Mouse (Mus musculus): Measurements from ENCODE around the gene Atg7. TPM values are rescaled to one million over a fixed set of nuclear protein-coding genes. Genes with fewer than 3 reads are reported as not detected.

Gene Atg7
- polyA plus RNA-seq, 1 experiment from 2014 or later = 25.5 TPM

GRCm38 (mm10) chr6:114895191-114895590 lies 252.3 kb downstream of the Atg7 start:
- no peak for TF ChIP-seq CTCF (IDR thresholded peaks at IDR 0.05)
- no peak for ATAC-seq
- no peak for DNase-seq (ENCODE audit: low read depth, low spot score)
- in situ Hi-C loops (cut with MboI; ENCODE audit: low pct_unique_long_range_greater_than_20kb) = no loop called here
- ChIA-PET POLR2A (no interaction called here), CTCF (interaction anchor here (1.0 to 1.5 kb wide), 3 partner anchors 25 to 171 kb away, joined by 3 to 4 read pairs (median 3); no protein-coding TSS in a partner anchor)
- H3K27me3 ChIP-seq = no peaks in the 10 kb centered on the region

DNA sequence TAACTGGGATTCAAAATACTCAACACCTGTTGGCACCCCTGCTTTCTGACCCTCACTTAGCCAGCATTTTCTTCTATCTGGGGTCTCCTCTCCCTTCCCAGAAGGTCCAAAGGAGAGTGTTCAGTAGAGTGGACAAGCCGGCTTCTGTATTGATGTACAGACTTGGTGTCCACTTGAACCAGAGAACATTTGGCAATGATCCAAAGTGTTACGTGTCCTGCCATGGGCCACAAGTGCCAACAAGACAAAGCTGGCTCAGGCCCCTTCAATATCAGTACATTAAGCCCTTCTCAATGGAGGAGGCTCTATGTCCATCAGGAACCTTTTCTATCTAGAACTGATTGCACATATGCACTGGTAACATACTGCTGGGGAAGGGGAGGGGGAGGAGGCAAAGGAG lies 253.4 kb downstream of the Atg7 start:
- in situ Hi-C loops (cut with MboI; ENCODE audit: low pct_unique_long_range_greater_than_20kb) = no loop called here
- no peak for TF ChIP-seq CTCF (IDR thresholded peaks at IDR 0.05)
- ChIA-PET CTCF (no interaction called here), POLR2A (no interaction called here)
- DNase-seq (ENCODE audit: low read depth, low spot score) = no peak
- ATAC-seq = no peak
- no peaks in the 10 kb centered on the region for H3K27me3 ChIP-seq

DNA sequence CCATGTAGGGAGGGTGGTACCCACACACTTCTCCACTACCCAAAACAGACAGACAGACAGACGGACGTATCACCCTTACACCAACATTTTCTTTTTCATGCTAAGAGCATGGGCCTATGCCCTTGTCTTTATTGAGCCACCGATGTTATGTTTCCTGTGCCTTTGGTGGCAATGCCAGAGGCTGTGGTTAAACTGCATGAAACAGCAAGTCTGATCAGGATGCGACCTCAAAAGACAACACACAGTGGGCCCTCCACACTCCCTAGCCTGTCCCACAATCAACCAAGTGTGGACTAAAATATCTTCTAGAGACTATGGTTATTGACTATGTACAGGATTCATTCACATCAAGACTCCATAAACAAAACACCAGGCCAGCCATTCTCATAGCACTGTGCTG lies 256.1 kb downstream of the Atg7 start:
- TF ChIP-seq CTCF (IDR thresholded peaks at IDR 0.05) = no peak
- in situ Hi-C loops (cut with MboI; ENCODE audit: low pct_unique_long_range_greater_than_20kb) = no loop called here
- POLR2A ChIA-PET = no interaction called here
- no peaks in the 10 kb centered on the region for H3K27me3 ChIP-seq
- DNase-seq (ENCODE audit: low read depth, low spot score) = no peak
- ATAC-seq = no peak
- CTCF ChIA-PET = no interaction called here

GRCm38 (mm10) chr6:114899652-114900051 lies 256.8 kb downstream of the Atg7 start:
- no peaks in the 10 kb centered on the region for H3K27me3 ChIP-seq
- ATAC-seq (no peak), DNase-seq (ENCODE audit: low read depth, low spot score) (no peak)
- no peak for TF ChIP-seq CTCF (IDR thresholded peaks at IDR 0.05)
- CTCF ChIA-PET = interaction anchor here (1.3 kb wide), 1 partner anchor 9 kb away, joined by 5 read pairs; no protein-coding TSS in a partner anchor
- in situ Hi-C loops (cut with MboI; ENCODE audit: low pct_unique_long_range_greater_than_20kb) = no loop called here
- POLR2A ChIA-PET = no interaction called here

- no peak for DNase-seq (ENCODE audit: low read depth, low spot score)
- ChIA-PET POLR2A (no interaction called here), CTCF (interaction anchor here (1.3 kb wide), 1 partner anchor 9 kb away, joined by 5 read pairs; no protein-coding TSS in a partner anchor)
- TF ChIP-seq CTCF (IDR thresholded peaks at IDR 0.05) = no peak
- in situ Hi-C loops (cut with MboI; ENCODE audit: low pct_unique_long_range_greater_than_20kb) = no loop called here
- ATAC-seq = no peak
- no peaks in the 10 kb centered on the region for H3K27me3 ChIP-seq
These were observed 257.3 kb downstream of the Atg7 start for GRCm38 (mm10) chr6:114900194-114900593.

GRCm38 (mm10) chr6:114901321-114901824 lies 258.5 kb downstream of the Atg7 start:
- no peak for DNase-seq (ENCODE audit: low read depth, low spot score)
- ChIA-PET CTCF (no interaction called here), POLR2A (interaction anchor here (0.6 kb wide), 1 partner anchor 93 kb away, joined by 3 read pairs; no protein-coding TSS in a partner anchor)
- no peak for TF ChIP-seq CTCF (IDR thresholded peaks at IDR 0.05)
- ATAC-seq = no peak
- no peaks in the 10 kb centered on the region for H3K27me3 ChIP-seq
- in situ Hi-C loops (cut with MboI; ENCODE audit: low pct_unique_long_range_greater_than_20kb) = no loop called here

- DNase-seq (ENCODE audit: low read depth, low spot score) = no peak
- ChIA-PET CTCF (no interaction called here), POLR2A (no interaction called here)
- no peak for TF ChIP-seq CTCF (IDR thresholded peaks at IDR 0.05)
- in situ Hi-C loops (cut with MboI; ENCODE audit: low pct_unique_long_range_greater_than_20kb) = no loop called here
- no peak for ATAC-seq
- no peaks in the 10 kb centered on the region for H3K27me3 ChIP-seq
These were observed 259.0 kb downstream of the Atg7 start for GRCm38 (mm10) chr6:114901921-114902320.

DNA sequence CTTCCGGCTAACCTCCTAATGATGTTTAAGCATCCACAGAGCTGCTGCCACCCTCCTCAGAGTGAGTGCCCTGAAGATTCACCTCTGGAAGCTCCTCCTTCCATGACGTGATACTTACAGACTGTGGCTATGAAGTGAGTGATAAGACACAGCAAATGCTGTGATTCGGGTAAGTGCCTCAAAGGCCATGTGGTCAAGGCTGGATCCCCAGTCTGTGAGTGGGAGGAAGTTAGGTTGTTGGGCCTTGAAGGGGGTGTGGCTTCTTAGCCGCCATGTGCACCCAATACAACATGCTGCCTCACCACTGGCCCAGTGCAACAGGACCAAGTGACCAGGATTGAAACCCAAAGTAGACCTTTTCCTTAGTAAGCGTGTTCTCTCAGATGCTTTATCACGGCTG lies 261.3 kb downstream of the Atg7 start:
- ATAC-seq (no peak), DNase-seq (ENCODE audit: low read depth, low spot score) (no peak)
- no peak for TF ChIP-seq CTCF (IDR thresholded peaks at IDR 0.05)
- H3K27me3 ChIP-seq = no peaks in the 10 kb centered on the region
- ChIA-PET CTCF (interaction anchor here (0.7 kb wide), 1 partner anchor 12 kb away, joined by 3 read pairs; no protein-coding TSS in a partner anchor), POLR2A (no interaction called here)
- in situ Hi-C loops (cut with MboI; ENCODE audit: low pct_unique_long_range_greater_than_20kb) = no loop called here

- ChIA-PET POLR2A (no interaction called here), CTCF (interaction anchor here (0.7 kb wide), 1 partner anchor 11 kb away, joined by 3 read pairs; no protein-coding TSS in a partner anchor)
- no peak for TF ChIP-seq CTCF (IDR thresholded peaks at IDR 0.05)
- no peaks in the 10 kb centered on the region for H3K27me3 ChIP-seq
- DNase-seq (ENCODE audit: low read depth, low spot score) (no peak), ATAC-seq (no peak)
- in situ Hi-C loops (cut with MboI; ENCODE audit: low pct_unique_long_range_greater_than_20kb) = no loop called here
These were observed 261.9 kb downstream of the Atg7 start for GRCm38 (mm10) chr6:114904818-114905217.

GRCm38 (mm10) chr6:114905253-114906028 lies 262.5 kb downstream of the Atg7 start:
- no peaks in the 10 kb centered on the region for H3K27me3 ChIP-seq
- no peak for ATAC-seq
- no peak for DNase-seq (ENCODE audit: low read depth, low spot score)
- CTCF ChIA-PET = no interaction called here
- in situ Hi-C loops (cut with MboI; ENCODE audit: low pct_unique_long_range_greater_than_20kb) = no loop called here
- POLR2A ChIA-PET = no interaction called here
- no peak for TF ChIP-seq CTCF (IDR thresholded peaks at IDR 0.05)

- no peaks in the 10 kb centered on the region for H3K27me3 ChIP-seq
- in situ Hi-C loops (cut with MboI; ENCODE audit: low pct_unique_long_range_greater_than_20kb) = no loop called here
- no peak for ATAC-seq
- no peak for DNase-seq (ENCODE audit: low read depth, low spot score)
- ChIA-PET CTCF (interaction anchor here (1.5 kb wide), 1 partner anchor 10 kb away, joined by 3 read pairs; no protein-coding TSS in a partner anchor), POLR2A (no interaction called here)
- TF ChIP-seq CTCF (IDR thresholded peaks at IDR 0.05) = no peak
These were observed 263.3 kb downstream of the Atg7 start for GRCm38 (mm10) chr6:114906209-114906608.

Measured in Patski (cell line).